Mouse (Mus musculus): ENCODE data around the gene Mapt. TPM values are rescaled to one million over a fixed set of nuclear protein-coding genes. Genes with fewer than 3 reads are reported as not detected.

The Mapt gene
- total RNA-seq, 4 experiments from 2014 or later = 300 to 367 (median 345) TPM

DNA sequence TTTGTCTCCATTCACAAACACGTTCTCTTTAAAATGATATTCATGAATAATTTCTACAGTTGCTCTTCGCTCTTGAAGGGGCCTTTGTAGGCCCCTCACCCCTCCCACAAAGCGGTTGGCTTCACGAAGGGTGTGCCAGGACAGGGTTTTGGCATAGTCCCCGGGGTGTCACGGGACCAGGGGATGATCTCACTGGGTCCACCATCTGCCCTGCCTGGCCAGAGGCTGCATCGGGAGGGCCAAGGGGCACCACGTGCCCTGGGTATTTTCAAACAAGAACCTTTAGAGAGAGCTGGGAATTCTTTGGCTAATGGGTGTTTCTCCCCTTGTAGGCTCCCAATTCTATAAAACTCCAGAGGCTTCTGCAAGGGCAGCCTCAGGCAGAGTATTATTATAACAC lies 41.2 kb downstream of the Mapt start:
- peak; percentile 84 to 89 for DNase-seq (ENCODE audit: low spot score in 2 of 2)

GRCm38 (mm10) chr11:104275765-104276164 lies 44.6 kb downstream of the Mapt start:
- peak in 1 of 2 experiments; percentile 45 for DNase-seq (ENCODE audit: low spot score in 2 of 2)

DNA sequence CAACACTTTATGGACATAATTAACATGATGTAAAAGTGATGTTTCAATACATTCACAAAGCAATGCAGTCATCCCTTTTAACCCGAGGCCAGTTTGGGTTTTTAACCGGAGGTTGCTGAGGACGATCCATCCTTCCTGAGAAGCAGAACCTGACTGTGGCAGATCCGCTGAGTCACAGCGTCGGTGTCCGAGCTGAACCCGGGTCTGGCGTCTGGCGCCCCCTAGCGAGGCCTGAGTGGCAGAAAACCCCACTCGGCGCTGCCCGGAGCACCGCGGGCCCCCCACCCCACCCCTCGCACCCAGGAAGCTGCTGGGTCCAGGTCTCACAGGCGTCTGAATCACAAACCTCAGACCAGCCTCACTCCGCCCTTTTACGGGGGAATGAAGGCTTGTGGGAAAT lies 47.0 kb downstream of the Mapt start:
- peak in 1 of 2 experiments; percentile 64 for DNase-seq (ENCODE audit: low spot score in 2 of 2)

DNA sequence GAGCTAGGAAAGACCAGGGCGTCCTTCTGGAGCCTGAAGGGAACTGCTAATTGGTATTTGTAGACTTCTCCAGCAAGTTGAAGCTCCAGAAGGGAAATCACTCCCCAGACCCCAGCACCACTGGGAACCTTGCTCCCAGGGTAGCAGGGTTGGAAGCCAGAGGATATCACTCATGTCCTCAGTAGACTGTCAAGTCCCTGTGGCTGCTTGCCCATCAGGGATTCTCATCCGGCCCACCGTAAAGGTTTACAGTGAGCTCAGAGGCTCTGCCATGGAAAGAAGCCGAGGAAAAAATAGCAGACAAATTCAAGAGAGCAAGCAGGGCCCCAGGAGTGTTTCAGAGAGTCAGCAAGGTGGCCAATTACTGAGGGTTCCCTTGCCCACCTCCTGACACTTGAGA lies 47.9 kb downstream of the Mapt start:
- DNase-seq (ENCODE audit: low spot score in 2 of 2) = no peak

- no peak for DNase-seq (ENCODE audit: low spot score in 2 of 2)
Measured at GRCm38 (mm10) chr11:104279538-104279937, 48.3 kb downstream of the Mapt start.

- DNase-seq (ENCODE audit: low spot score in 2 of 2) = no peak
Measured at GRCm38 (mm10) chr11:104281501-104281900, 50.3 kb downstream of the Mapt start.

DNA sequence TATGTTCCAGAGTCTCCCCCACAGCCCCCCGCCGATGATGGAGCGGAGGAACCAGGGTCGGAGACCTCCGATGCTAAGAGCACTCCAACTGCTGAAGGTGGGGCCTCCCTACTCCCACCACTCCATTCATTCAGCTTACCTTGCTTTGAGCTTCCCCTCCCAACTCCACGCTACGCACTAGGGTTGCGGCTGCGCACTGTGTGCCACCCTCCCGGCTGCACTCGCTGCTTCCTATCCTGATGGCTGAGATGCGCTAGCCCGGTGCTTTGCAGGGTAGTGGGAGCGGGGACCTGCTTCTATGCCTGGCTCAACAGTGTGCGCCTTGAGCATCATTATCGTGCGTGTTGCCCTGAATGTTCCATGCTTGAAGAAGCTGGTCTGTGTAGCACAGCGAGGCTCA lies 55.9 kb downstream of the Mapt start:
- no peak for DNase-seq (ENCODE audit: low spot score in 2 of 2)

DNA sequence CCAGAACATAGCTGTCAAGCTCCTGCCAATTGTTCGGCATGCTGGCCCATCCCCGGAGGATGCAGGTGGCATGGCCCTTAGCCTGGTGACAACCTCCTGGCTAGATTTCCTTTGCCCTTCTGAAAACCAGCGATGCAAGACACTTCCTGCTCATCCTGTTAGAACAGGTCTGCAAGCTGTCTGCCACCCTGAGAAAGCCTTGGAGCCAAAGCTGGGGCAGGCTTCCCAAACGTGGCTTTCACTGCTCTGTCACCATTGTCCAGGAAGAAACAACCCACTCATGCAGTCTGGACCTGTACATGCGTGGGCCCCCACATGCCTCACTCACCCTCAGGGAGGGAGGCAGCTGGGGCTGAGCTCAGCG lies 57.6 kb downstream of the Mapt start:
- peak; percentile 51 to 53 for DNase-seq (ENCODE audit: low spot score in 2 of 2)

DNA sequence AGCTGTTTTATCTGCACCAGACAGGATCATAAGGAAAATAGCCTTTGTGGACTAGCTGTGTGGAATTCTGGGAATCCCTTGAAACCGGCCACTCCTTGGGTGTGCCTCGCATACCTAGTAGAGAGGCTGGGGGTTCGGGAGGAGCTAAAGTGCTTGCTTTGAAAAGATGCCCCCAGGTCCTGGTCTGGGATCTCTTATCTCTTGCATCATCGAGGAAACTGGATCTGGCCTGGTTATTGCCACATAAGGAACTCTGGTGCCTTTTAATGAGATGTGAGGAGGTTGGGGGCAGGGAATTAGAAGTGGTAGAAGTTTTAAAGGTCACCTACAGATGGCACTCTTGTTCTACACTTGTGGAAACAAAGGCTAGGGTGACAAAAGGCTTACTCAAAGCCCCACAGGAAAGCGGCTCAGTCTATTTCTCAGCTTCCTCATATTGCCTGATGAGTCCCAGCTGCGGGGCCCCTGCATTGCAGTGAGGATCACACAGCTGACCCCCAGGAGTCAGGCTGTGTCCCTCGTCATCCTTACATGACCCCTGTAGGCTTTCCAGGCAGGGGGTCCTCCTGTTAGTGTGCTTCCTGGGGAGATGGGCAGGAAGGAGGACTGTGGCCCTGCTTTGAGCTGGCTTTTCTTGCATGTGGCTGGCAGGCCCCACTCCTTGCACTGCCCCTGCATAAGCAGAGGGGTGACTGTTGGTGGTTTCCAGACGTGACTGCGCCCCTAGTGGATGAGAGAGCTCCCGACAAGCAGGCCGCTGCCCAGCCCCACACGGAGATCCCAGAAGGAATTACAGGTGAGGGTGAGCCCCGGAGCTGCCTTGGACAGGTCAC lies 58.2 kb downstream of the Mapt start:
- peak; percentile 60 to 67 for DNase-seq (ENCODE audit: low spot score in 2 of 2)

DNA sequence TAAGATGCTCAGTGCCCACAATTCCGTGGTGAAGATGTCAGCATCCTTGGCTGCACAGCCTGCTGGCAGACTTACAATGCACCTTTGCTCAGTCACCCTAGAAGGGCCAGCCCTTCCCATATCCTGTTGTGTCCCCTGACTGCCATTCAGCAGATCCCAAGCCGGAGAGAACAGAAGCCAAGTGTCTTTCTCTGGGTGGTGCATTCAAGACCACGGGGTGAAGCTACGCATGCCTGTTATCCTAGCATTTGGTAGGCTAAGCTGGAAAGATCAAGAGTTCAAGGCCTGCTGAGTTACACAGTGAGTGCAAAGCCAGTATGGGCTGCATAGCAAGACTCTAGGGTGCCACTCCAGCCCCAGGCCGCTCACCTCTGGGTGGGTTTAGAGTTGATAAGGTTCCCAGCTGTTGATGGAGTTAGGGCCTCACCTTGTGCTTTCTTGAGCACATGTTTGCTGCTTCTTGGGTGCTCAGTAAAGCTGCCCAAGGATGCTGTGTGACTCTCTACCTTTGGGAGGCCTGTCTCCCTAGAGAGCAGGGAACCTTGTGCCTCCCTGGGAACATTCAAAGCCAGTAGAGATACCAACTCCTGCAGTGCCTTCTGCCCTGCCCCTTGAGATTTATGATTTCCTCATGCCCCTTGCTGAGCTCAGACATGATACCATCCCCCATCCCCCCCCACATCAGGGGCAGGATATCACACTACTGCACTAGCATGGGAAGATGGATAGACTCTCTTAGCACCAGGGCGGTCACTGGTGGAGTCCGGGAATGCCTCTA lies 61.4 kb downstream of the Mapt start:
- DNase-seq (ENCODE audit: low spot score in 2 of 2) = no peak

- no peak for DNase-seq (ENCODE audit: low spot score in 2 of 2)
Measured at GRCm38 (mm10) chr11:104293241-104293640, 62.1 kb downstream of the Mapt start.

DNA sequence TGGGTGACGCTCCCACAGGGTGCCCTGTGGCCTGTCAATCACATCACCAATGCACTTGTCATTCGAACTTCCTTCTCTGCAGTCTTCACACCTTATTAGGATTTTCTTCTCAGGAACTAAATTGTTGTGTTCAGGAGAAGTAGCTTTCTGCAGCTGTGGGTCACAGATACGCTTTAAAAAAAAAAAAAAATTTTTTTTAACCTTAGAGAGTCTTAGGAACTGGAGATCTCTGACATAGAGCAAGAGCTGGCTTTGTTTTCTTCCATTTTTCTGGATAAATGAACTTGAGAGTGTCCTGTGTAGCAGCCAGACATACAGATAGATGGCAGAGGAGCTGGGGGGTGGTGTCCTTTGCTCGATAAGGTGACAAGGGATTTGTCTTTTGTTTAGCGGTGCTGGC lies 64.0 kb downstream of the Mapt start:
- DNase-seq (ENCODE audit: low spot score in 2 of 2) = no peak

- DNase-seq (ENCODE audit: low spot score in 2 of 2) = no peak
Measured at GRCm38 (mm10) chr11:104295656-104296055, 64.5 kb downstream of the Mapt start.

DNA sequence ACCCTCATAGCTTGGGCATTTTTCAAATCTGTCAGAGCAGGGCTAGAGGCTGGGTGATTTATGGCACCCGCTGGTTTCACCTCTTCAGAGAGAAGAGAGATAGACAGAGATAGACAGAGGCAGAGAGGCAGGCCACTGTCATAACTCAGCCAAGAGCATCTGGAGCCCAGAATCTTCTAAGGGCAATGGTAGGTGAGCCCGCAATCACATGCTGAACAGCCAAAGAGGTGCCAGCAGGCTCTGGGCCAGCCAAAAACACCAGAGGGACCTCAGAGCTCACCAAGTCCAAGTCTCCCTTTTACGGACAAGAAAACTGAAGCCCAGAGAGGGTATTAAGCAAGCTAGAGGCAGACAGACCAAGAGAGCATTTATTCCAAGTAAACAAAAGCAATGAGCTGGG lies 66.5 kb downstream of the Mapt start:
- no peak for DNase-seq (ENCODE audit: low spot score in 2 of 2)

DNA sequence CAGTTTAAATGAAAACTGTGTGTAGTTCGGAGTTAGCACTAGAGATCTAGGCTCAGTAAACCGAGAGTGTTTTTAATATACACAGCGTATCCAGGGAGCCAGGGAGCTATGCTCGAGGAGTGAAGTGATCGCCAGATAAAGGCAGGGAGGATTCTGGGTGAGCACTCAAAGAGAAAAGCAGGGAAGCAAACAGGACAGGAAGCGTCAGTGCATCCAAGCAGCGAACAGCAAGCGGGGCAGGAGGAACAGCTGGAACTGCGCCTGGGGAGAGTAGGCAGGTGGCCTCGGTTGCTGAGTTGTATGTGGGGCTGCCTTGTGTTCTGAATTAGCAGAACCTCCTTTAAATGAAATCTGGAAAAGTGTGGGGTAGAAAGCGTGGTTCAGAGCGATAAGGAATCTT lies 71.4 kb downstream of the Mapt start:
- no peak for DNase-seq (ENCODE audit: low spot score in 2 of 2)

- DNase-seq (ENCODE audit: low spot score in 2 of 2) = no peak
Measured at GRCm38 (mm10) chr11:104303088-104303960, 72.1 kb downstream of the Mapt start.

GRCm38 (mm10) chr11:104305711-104306110 lies 74.5 kb downstream of the Mapt start:
- DNase-seq (ENCODE audit: low spot score in 2 of 2) = no peak

DNA sequence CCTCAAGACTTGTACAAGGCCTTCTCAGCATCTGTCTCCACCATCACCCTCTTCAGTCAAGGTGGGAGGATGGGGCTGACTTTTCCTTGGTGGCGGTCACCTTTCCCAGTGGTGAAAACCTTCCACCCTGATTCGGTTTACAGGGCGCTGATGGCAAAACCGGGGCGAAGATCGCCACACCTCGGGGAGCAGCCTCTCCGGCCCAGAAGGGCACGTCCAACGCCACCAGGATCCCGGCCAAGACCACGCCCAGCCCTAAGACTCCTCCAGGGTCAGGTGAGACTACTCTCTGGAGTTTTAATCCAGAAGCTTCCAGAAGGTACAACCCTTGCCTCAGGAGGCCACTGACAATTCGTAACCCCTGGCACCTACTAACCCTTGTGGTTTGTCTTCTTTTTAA lies 75.3 kb downstream of the Mapt start:
- DNase-seq (ENCODE audit: low spot score in 2 of 2) = no peak

DNA sequence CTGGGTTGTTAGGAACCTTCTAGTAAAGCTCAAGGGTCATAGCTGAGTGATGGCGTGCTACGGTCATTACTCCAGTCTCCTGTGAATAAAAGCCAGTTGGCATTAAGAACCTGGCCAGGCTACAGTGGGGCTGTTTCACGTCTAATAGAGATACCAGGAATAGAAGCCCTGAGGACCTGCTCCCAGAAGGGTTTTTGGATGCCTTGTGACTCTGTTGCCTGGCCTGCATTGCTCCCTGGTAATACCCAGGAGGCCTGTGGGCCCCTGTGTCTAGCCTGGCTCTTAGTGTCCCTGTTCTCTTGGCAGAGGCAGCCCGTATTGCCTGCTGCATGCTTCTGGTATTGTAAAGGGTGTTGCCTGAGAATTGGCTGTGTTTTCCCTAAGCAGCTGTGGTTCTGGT lies 75.9 kb downstream of the Mapt start:
- DNase-seq (ENCODE audit: low spot score in 2 of 2) = no peak

DNA sequence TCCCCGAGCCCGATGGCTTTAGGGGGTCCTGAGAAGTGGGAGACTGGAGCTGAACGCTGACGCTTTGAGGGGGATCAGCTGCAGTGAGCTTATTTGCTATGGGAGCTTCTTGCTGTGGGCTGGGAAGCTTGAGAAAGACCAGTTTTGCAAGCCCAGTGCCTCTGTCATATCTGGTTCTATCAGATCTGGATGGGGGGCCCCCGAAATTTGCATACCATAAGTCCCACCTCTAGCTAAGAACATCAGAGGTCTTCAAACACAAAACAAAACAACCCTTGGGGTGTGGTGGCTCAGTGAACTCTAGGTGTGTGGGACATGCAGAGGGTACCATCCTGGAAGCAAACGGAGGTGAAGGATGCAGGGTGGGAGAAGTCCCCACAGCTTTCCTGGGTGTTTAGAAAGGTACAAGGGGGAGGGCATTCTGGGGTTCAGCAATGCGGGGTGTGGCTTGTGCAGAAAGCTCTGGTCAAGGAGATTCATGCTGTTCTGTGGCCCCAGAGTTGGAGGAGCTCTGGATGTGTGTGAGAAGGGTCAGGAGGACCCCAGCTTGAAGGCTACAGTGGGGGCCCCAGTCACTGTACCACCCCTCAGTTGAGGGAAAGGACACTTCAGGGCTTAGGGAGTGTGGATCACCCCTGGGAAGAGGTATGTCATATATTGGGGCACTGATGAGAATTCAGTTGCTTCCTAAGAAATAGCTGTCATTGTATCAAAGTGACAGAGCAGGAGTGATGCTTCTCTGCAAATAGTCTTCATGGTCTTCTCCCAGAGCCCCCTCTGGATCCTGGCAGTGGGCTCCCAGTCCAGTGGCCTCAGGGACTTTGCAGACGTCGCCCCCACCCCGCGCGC lies 78.4 kb downstream of the Mapt start:
- no peak for DNase-seq (ENCODE audit: low spot score in 2 of 2)
